Mouse (Mus musculus) urinary bladder, postnatal 4 days (tissue): Measurements from ENCODE around the gene Nsun7.

Source experiments
- DNase-seq, 2 experiments: peaks; one replicate each; pipeline ENCODE4 v3.0.0; 2021 to 2022; ENCODE audit warnings: low spot score in 2 of 2

The Nsun7 gene

DNA sequence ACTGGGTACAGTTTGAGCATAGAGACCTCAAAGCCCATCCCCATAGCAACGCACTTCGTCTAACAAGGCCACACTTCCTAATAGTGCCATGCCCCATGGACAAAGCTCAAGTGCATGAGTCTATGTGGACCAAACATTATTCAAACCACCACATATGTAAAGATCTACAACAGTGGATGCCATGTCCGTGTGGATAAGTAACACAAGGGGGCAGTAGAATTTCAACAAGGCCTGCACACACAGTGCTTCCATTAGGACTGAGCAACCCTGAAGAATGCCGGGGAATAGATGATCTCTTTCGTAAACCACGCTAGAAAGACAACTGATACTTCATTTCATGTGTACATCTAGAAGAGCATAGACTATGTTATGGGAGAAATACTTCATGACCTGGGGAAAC, 21.0 kb downstream of the Nsun7 start:
- DNase-seq = no peak

DNA sequence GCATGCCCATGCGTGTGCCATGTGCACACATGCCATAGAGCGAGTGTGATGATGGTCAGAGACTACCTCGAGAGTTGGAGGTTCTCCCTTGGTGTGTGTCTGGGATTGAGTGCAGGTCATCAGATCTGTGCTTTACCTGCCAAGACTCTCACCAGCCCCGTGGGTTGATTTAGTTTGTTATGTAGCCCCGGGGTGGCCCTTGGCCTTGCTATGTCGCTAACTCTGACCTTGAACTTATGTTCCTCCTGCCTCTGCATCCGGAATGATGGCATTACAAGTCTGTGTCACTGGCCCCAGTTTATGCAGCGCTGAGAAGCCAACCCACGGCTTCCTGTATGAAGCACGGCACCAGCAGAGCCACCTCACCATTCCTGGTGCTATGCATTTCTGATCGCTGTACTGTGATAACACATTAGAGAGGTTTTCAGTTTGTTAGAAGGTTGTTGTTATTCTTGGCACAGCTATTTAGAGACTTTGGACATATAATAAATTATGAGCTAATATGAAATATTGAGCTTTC, 34.5 kb downstream of the Nsun7 start:
- no peak for DNase-seq

DNA sequence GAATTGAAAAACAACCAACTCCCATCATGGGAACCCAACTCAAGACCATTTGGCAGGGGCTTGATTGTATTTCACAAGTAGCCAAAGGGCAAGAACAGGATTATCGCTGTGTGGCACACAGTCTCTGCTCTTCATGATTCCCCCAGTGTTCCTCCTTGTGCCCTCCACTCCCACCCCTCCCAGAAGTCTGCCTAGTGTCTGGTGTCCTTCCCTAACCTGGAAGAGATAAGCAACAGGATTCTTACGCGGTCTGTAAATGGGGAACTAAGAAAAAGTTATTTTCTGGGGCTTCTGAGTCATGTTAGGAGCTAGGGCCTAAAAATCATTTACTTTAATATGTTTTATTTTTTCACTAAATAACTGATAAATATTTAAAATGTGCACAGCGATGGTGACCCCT, 35.3 kb downstream of the Nsun7 start:
- no peak for DNase-seq

DNA sequence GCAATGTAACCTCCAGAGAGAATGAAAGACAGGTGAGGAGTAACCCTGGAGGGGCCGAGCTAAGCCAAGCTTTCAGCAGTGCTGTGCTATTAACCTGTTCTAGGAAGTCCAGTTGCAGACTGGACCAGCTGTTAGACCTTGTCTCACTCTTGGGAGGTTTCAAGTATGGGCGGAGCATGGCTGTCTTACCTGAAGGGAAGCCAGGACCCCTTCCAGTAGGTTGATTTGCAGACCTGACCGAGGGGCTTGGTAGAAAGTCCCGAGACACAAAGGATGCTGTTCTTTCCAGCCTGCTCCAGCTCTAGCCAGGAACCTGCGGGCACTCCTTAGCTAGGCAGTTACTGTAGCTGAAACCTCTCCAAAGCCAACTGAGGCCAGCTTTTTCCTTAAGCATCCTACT, 36.4 kb downstream of the Nsun7 start:
- DNase-seq = no peak

DNA sequence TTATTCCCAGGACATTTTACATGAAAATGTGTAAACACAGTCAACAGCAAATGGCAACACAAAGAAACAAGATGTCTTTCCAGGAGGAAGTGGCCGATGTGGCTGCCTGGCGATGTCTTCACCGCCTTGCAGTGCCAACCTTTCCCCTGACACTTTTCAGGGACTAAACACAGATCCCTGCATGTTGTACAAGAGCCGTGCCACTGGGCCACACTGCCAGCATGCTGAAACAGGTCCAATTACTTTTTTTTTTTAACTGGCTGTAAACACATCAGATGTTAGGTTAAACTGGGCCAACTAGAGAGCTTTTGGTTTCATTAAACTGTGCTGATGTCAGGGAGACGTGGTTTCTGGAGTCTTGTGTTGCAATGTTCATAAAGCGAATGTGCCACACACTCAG, 39.2 kb downstream of the Nsun7 start:
- DNase-seq = no peak

DNA sequence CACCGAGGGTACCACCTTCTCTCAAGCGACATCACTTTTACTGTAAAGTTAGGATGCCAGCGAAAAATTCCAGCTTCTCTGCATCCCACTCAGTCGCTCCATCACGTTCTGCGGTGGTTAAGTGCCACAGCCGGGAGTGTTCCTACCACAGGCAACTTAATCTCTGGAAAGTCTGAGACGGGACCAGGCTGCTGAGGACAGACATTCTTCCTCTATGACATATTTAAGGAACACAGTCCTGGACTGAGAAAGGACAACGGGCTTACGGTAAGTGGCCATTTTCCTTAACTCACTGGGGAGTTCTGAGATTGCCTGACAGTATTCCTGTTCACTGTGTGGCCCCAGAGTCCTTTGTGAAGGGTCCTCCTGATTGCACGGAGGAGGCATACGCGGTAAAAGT, 40.9 kb downstream of the Nsun7 start:
- no peak for DNase-seq

DNA sequence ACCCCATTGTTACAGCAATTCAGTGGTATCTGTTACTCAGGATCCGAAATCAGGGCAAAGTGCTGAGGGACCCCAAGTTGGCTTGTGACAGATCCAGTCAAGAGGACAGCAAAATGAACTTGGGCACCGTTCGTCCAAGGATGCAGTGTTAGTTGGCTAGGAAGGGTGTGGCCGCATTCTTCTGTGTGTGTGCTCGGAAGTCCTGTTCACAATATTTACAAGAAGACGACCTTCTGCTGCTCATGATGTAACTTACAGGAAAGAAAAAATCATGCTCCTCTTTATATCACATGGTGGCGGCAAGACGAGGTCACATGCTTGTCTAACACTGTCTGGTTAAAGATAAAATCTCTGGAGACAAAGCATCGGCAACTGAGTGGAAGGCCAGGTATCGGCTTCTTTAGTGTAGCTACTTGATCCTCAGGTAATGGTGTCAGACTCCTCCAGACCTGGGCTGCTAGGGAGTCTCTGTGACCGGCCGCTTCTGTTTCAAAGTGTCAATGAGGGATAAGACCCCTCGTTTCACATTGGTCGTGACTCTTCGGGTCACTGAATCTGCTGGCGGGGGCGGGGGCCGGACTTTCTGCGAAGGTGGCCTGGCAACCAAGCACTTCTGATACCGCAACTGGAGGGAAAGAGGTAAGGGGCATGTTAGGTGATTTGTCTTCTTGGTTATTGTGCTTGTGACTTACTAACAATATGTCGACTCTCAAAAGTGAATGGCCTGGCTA, 42.6 kb downstream of the Nsun7 start:
- DNase-seq = no peak

DNA sequence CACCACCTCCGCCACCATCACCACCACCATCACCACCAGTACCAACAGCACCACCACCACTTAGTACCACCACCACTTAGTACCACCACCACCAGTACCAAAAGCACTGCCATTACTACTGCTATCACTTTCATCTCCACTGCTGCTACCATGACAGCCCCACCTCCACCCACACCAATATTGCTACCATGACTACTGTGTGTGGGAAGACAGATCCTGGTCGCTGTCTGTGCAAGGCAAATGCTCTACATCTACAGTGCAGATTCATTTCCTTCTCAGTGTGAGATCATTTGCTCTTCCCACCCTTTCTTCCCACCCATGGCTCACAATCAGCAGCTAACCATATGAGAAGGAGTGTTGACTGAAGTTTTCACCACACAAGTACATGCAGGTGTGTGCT, 43.2 kb downstream of the Nsun7 start:
- no peak for DNase-seq

DNA sequence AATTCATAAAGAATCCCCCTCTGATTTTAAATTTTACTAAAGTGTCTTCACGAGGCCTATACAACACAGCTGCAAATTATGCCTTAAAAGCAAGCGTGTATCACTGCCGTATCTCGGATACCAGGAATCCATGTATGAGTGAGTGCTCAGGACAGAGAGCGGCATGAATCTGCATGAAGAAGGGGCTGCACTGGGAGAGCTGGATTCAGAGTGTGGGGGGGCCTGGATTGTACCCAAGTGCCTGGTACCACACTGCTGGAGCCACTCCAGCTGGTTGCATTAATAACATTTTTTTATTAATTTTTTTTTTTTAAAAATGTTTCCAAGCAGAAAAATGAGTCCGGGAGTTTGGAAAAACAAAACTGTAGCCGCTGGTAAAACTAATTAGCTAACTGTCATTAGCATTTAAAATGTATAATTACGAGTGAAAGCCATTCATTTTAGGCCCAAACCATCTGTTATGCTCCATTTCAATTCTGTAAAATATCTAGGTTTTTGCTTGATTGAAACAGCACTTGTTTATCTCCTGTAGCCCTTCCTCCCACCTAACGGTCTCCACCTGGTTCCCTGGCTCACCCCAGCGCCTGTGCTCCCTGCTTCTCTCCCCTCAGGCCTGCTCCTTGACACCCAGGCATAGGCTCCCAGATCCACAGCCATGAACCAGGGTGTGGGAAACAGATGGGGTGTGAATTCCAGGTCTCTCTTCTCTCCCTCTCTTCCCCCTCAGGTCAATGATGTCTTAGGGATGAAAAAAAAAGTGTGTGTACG, 44.8 kb downstream of the Nsun7 start:
- no peak for DNase-seq

DNA sequence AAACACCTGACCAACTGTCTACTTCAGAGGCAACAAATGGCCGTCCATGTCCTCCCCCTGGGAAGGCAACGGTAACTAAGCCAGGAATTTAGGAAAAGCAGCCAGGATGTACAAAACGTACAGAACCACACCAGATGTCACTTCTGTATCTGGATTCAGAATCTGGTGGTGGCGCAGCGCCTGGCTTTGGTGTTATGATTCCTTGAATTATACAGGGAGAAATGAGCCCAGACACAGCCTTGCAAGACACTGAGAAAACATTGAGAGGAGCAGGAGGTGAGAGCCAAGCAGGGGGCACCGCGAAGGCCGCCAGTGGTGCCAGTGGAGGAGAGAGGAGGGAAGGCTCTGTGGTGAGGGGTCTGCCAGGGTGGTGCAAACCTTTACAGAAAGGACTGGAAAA, 45.8 kb downstream of the Nsun7 start:
- no peak for DNase-seq

DNA sequence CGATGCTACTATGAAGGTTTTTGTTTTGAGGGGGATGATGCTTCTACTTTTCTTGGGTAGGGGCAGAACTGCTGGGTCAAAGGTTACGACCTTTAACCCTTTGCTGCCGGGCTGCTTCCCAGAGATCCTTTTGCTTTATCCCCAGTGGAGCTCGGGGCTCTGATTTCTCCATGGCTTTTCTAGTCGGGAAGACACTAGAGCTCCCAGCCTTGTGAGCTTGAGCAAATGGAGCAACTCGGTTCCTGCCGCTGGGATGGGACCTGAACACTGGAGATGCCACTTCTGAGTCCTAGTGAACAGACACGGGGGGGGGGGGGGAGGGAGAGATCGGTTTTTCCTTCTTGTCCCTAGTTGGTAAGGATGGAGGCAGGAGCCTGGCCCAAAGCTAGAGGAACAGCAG, 50.6 kb downstream of the Nsun7 start:
- DNase-seq = no peak

DNA sequence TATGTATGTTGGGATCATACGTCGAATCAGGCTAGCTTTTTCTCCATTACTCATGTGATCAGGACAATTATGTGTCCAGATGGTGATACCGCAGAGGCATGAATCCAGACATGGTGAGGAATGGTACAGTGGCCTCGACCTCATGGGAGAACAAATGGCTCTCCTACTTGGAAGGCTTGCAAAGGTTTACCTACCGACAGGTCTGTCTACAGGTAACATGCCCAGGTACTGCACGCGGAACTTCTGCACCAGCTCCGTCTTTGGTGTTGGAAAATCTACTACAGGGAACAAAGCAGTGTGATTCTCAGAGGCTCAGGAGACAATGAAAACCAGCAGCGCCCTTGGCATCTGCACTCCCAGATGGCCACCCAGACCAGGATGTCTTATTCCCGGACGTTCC, 51.1 kb downstream of the Nsun7 start:
- DNase-seq = no peak

DNA sequence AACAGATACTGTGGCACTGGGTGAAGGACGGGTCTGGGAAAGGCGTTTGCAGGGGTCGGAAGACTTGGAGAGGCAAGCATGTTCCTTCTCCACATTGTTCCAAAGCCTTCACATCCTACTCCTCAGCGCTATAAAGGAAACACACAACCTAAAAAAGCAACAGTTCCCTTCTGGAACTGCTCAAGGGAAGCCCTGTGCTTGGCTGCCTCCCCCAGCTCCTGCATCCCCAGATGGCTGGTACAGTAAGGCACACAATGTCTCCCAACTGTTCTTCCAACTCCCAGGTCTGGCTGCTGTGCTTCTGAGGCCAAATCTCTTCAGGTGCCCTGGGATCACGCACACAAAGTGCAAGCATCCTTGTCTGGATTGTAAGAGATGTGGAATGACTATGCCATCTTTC, 56.1 kb downstream of the Nsun7 start:
- no peak for DNase-seq

DNA sequence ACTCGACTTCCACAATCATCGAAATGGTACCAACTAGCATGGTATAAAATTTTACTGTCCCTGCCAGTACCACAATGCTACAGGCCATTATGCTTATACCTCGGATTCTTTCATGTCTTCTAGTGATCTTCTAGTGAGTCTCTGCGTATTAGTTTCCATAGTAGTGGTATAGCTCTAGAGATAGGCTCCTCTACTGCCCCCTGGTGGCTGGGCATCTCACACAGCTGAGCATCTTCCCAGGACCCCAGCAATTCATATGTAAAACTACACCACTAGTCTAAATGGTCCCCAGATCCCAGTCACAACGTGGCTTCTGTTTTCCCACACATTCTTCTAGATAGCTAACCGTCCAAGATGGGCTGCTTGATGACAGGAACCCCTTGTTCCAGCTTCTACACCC, 59.6 kb downstream of the Nsun7 start:
- DNase-seq = no peak

DNA sequence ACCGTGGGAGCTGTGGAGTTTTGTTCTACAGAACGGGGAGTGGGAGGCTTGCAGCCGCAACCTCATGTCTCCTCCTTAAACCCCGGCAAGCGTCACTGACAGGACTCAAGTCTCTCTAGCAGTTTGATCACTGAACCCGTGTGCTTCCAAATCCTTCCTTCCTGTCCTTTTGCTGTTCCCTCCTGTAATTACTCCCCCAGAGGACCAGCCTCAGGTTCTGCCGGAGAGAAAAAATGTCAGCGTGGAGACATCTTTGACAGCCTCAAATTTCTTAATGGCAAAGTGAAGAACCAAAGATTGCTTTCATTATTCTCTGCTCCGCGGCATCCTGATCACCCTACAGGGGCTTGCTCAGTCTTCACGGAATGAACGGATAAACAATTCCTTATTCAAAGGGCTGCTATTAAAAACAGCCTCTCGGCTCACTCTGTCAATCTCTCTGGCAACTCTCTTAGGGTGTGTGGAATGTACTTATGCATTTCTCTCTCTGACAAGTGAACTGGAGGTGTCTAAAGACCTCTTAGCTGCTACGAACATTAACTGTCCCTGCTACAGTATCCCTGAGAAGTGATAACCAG, 60.2 kb downstream of the Nsun7 start:
- no peak for DNase-seq

DNA sequence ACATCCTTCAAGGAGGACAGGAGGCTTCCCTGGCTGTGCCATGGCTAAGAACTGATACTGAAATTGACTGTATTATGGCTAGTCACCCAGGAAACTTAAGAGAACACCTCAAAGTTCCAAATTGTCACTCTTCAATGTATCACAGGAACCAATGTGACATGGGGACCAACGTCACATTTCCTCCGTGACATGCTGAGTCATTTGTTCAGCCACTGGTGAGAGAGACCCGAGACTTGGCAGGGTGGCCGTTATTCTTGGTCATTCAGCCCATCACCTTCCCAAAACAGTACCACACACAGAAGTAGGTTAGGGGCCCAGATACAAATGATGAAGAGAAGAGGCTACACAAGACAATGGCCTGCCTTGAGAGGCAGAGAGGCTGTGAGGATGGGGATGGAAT, 63.4 kb downstream of the Nsun7 start:
- no peak for DNase-seq

DNA sequence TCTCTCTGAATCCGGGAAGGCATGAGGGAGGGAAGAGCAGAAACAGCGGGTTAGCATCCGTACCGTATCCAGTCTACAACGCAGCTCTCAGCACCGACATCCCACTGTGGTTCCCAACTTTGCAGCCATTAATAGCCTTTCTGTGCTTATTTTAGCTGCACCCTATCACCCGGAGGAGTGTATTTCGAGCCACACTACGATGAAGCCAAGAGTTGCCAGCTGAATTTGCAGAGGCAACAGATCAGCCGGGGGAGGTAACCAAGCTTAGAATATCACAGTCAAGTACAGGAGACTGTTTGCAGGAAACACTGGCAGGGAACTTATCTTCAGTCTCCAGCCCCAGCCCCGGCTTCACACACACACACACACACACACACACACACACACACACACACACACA, 63.9 kb downstream of the Nsun7 start:
- DNase-seq = no peak

DNA sequence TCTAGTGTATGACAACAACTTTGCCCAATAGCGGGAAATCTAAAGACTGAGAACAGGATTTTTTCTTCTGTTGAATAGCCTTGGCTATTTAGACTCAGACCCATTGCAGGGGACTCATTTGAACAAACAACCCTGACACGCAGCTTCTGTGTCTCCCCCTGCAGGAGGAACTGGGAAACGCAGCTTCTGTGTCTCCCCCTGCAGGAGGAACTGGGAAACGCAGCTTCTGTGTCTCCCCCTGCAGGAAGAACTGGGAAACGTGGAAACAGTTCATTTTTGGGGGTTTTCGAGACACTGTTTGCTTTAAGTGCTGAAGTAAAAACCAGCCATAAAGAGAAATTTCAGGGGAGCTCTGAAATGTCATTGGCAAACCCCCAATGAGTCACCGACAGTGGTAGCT, 66.7 kb downstream of the Nsun7 start:
- no peak for DNase-seq

DNA sequence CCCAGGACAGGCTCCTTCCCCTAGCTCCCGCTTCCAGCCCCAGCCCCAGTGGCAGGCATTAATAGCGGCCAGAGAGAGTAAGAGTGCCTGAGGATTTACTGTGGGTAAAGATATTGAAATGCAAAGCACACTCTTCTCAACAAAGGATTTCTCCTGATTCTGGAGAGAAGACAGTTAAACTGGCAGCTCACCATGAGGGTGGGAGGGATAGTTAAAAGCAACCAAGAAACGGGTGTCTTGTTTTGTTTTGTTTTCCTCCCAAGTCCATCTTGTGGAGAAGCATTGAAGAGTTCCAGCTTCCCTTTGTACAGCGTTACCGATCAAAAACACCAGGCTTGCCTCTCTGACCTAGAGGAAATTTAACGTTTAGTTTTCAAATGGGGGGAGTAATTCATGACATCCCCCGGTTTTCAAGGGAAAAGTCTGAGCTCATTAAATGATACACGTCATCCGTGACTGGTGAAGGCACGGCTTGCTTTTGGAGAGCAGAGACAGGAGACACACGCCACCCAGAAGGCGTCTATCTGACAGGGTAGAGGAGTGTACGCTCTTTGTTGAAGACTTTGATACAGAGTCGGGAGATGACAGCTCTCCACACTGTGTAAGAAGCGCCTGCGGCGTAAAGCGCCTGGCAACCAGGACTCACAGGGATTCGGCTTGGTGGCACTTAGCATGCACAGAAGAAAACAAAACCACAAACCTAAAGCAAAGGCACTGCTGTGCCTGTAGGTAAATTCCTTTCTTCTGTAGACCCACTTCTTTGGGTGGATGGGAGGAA, 68.4 kb downstream of the Nsun7 start:
- no peak for DNase-seq

DNA sequence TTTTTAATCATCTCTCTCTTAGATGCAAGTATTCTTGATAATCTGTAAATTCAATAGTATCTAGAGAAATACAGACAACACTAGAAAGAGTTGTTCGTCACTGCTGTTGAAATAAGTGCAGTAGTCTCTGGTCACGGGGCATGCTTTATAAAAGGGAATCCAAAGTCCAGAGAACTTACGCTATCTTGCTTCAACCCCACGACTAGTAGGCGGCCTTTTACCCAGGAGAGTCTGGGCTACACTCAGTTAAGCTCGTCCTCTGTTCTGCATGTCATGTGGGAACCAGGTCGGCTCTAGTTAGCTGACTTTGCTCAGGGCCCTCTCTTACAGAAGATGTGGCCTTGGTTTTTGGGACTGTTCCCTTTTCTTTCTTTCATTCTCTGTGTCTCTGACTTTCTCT, 69.1 kb downstream of the Nsun7 start:
- DNase-seq = no peak

DNA sequence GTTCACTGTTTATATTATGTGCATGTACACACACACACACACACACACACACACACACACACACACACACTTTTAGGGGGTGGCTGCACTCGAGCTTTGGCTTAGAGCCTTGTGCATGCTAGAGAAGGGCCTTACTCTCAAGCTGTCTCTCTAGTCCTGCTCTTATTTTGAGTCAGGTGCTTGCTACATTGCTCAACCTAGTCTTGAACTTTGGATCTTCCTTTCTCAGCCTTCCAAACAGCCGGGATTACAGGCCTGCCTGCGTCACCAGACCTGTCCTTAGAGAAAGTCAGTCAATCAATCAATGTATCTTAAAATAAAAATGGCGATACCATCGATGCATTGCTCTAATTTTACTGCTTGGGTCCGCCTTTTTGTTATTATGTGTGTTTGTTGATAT, 71.1 kb downstream of the Nsun7 start:
- DNase-seq = no peak
